Mouse (Mus musculus): Measurements from ENCODE around the gene Gm12117. TPM values are rescaled to one million over a fixed set of nuclear protein-coding genes. Genes with fewer than 3 reads are reported as not detected.

The Gm12117 gene
- total and polyA plus RNA-seq, 2 experiments from 2014 or later: 3.9 TPM; not detected in 1

DNA sequence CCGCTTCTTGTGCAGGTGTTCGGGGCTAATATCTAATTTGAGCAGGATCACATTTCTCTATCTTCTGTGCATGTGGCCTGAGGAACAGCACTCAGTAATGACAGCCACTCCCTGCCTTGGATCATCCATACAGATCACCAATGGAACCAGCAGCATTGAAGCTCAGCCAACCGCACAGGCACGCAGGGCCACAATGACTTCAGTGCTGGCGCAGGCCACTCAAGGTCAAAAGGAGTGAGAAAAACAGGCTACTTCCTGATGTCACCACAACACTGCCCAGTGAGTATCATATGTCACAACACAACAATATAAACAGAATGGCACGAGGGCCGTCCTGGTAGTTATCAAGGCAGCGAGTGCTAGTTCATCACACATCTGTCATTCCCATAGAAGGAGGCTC is 50.0 kb downstream of the Gm12117 start:
- Histone ChIP-seq H3K4me3 (ENCODE audit: low read depth, low read length) (no peak overlapping the region), H3K9ac (no peak overlapping the region), H3K36me3 (ENCODE audit: insufficient read depth) (no peaks in the 10 kb centered on the region), H3K4me2 (ENCODE audit: low read depth) (no peak overlapping the region), H3K9me3 (ENCODE audit: low read length) (no peaks in the 10 kb centered on the region), H3K27me3 (ENCODE audit: insufficient read depth, low read length) (no peaks in the 10 kb centered on the region), H3K27ac (ENCODE audit: low read depth, low read length) (no peak overlapping the region), H3K4me1 (ENCODE audit: insufficient read depth) (no peaks in the 10 kb centered on the region)
- ATAC-seq: no peak
- WGBS: 82% methylated on average over 8 of the region's 8 CpGs
- no peak for DNase-seq
- no peak for TF ChIP-seq CTCF (IDR thresholded peaks at IDR 0.05; ENCODE audit: low read depth)

Other genes with a start within 250 kb of the Gm12117 start
- gene Fgf18, start 129.3 kb downstream of the Gm12117 start, total RNA-seq (2014; rRNA removed): 5.9 and 8.1 TPM in 2 replicates
- gene Fgf18, start 129.3 kb downstream of the Gm12117 start, polyA plus RNA-seq (2015; fragmentation: Nextera tagmentation; extraction: Ambion mirVana): 3.9 and 5.2 TPM in 2 replicates
- gene Npm1, start 113.5 kb downstream of the Gm12117 start, total RNA-seq (2014; rRNA removed): 452 and 473 TPM in 2 replicates
- 400 and 441 TPM in 2 replicates for gene Npm1, start 113.5 kb downstream of the Gm12117 start, polyA plus RNA-seq (2015; fragmentation: Nextera tagmentation; extraction: Ambion mirVana)
- not detected in 2 replicates for gene Tlx3, start 73.1 kb downstream of the Gm12117 start, total RNA-seq (2014; rRNA removed)
- not detected in 2 replicates for gene Tlx3, start 73.1 kb downstream of the Gm12117 start, polyA plus RNA-seq (2015; fragmentation: Nextera tagmentation; extraction: Ambion mirVana)
- 7.7 and 9.1 TPM in 2 replicates for gene Ranbp17, start 237.0 kb upstream of the Gm12117 start, total RNA-seq (2014; rRNA removed)
- 5.8 and 6.9 TPM in 2 replicates for gene Ranbp17, start 237.0 kb upstream of the Gm12117 start, polyA plus RNA-seq (2015; fragmentation: Nextera tagmentation; extraction: Ambion mirVana)